Mouse (Mus musculus) midbrain, embryonic 16.5 days (tissue): Measurements from ENCODE around the gene Ccnd2. TPM values are rescaled to one million over a fixed set of nuclear protein-coding genes. Genes with fewer than 3 reads are reported as not detected.

Experiments used
- ATAC-seq: fragments of 200-750 bp; cut with Nextera tagmentation; 2 replicates; pipeline ENCODE4 v1.8.0; 2017; ENCODE audit warnings: moderate TSS enrichment
- H3K27ac ChIP-seq: fragments of 300-500 bp; sonication (generic); 2 replicates; pipeline ENCODE4 v1.5.1; 2014; ENCODE audit warnings: mild to moderate bottlenecking, low read length, mixed read lengths
- H3K27me3 ChIP-seq: fragments of 300-500 bp; sonication (generic); 2 replicates; pipeline ENCODE4 v1.6.1; 2014; ENCODE audit warnings: low read depth, low read length, mixed read lengths; ENCODE audit not compliant: control insufficient read depth, insufficient read depth
- H3K36me3 ChIP-seq: fragments of 300-500 bp; sonication (generic); 2 replicates; pipeline ENCODE4 v1.6.1; 2014; ENCODE audit warnings: mild to moderate bottlenecking, low read length, moderate library complexity, mixed read lengths; ENCODE audit not compliant: control insufficient read depth, insufficient read depth
- H3K4me1 ChIP-seq: fragments of 300-500 bp; sonication (generic); 2 replicates; pipeline ENCODE4 v1.6.1; 2014; ENCODE audit warnings: mild to moderate bottlenecking, low read length, mixed read lengths; ENCODE audit not compliant: control insufficient read depth, insufficient read depth
- H3K4me2 ChIP-seq: fragments of 300-500 bp; sonication (generic); 2 replicates; pipeline ENCODE4 v1.6.1; 2014; ENCODE audit warnings: mild to moderate bottlenecking, low read length, mixed read lengths
- H3K4me3 ChIP-seq: fragments of 300-500 bp; sonication (generic); 2 replicates; pipeline ENCODE4 v1.5.1; 2014; ENCODE audit warnings: low read depth, mild to moderate bottlenecking, low read length, moderate library complexity, mixed read lengths
- H3K9ac ChIP-seq: fragments of 300-500 bp; sonication (generic); 2 replicates; pipeline ENCODE4 v1.6.1; 2014; ENCODE audit warnings: low read depth, low read length, mixed read lengths
- H3K9me3 ChIP-seq: fragments of 300-500 bp; sonication (generic); replicated peaks from 2 replicates; pipeline ENCODE4 v1.6.1; 2014; ENCODE audit warnings: mild to moderate bottlenecking, low read length, mixed read lengths; ENCODE audit not compliant: control insufficient read depth, poor library complexity, severe bottlenecking
- WGBS: fragments of 180-500 bp; shearing (Covaris S2); extraction: QIAGEN DNeasy Blood & Tissue Kit; methylation state at CpG from one replicate; pipeline ENCODE4 v1.1.7; 2014; 5-methylcytosine and 5-hydroxymethylcytosine counted together
- polyA plus RNA-seq: library from polyadenylated mRNA; unstranded; fragments of >200 nt; fragmentation: Nextera tagmentation; extraction: Ambion mirVana; gene quantifications from 2 replicates; pipeline ENCODE4 v1.2.1, GENCODE M21; 2015

Ccnd2 gene
- polyA plus RNA-seq, 1 experiment from 2014 or later = 245 TPM

DNA sequence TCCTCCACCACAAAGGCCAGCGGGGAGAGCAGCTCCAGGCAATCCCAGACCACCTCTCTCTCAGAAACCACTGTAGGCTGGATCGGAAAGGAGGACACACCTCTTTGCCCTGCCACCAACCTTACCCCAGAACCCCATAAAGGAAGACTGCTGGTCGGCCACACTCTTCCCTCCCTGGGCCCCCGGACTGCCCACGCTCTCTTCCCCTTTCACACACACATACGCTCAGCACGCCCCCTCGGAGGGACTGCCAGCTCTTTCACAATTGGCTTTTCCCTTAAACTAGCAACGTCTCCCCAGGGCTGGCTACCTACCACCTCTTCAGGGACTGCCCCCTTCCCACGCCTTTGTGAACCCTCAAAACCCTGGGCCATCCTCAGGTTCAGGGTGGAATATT, 8.9 kb downstream of the Ccnd2 start:
- Histone ChIP-seq H3K4me2 (no peak overlapping the region), H3K4me3 (no peak overlapping the region), H3K9me3 (no peaks in the 10 kb centered on the region), H3K27ac (no peak overlapping the region), H3K4me1 (0 out of 2 replicates have a peak, but pooled peaks cover 2% of the 10 kb centered on the region), H3K36me3 (no peaks in the 10 kb centered on the region), H3K27me3 (peaks cover under 1% of the 10 kb centered on the region; the same call in 1 of the 2 replicates), H3K9ac (no peak overlapping the region)
- no peak for ATAC-seq
- WGBS = 84% methylated on average over 10 of the region's 10 CpGs

GRCm38 (mm10) chr6:127142154-127143123, 9.6 kb downstream of the Ccnd2 start:
- peak; percentile 49; the same call in 1 of the 2 replicates for ATAC-seq
- no peaks in the 10 kb centered on the region for H3K9me3 ChIP-seq
- H3K27me3 ChIP-seq = no peaks in the 10 kb centered on the region
- peak overlapping the region; percentile 23; the same call in 1 of the 2 replicates for H3K4me2 ChIP-seq
- no peaks in the 10 kb centered on the region for H3K36me3 ChIP-seq
- H3K4me1 ChIP-seq = 0 out of 2 replicates have a peak, but pooled peaks cover 2% of the 10 kb centered on the region
- WGBS = 23% methylated on average over 9 of the region's 10 CpGs
- no peak overlapping the region for H3K4me3 ChIP-seq
- no peak overlapping the region for H3K9ac ChIP-seq
- no peak overlapping the region for H3K27ac ChIP-seq

- no peaks in the 10 kb centered on the region for H3K36me3 ChIP-seq
- H3K4me1 ChIP-seq = peaks cover 5% of the 10 kb centered on the region
- no peaks in the 10 kb centered on the region for H3K27me3 ChIP-seq
- H3K9me3 ChIP-seq = no peaks in the 10 kb centered on the region
- no peak overlapping the region for H3K4me3 ChIP-seq
- no peak overlapping the region for H3K27ac ChIP-seq
- H3K9ac ChIP-seq = no peak overlapping the region
- no peak for ATAC-seq
- H3K4me2 ChIP-seq = no peak overlapping the region
- WGBS = 98% methylated on average over 11 of the region's 11 CpGs
Measured at GRCm38 (mm10) chr6:127138962-127139361, 13.0 kb downstream of the Ccnd2 start.

DNA sequence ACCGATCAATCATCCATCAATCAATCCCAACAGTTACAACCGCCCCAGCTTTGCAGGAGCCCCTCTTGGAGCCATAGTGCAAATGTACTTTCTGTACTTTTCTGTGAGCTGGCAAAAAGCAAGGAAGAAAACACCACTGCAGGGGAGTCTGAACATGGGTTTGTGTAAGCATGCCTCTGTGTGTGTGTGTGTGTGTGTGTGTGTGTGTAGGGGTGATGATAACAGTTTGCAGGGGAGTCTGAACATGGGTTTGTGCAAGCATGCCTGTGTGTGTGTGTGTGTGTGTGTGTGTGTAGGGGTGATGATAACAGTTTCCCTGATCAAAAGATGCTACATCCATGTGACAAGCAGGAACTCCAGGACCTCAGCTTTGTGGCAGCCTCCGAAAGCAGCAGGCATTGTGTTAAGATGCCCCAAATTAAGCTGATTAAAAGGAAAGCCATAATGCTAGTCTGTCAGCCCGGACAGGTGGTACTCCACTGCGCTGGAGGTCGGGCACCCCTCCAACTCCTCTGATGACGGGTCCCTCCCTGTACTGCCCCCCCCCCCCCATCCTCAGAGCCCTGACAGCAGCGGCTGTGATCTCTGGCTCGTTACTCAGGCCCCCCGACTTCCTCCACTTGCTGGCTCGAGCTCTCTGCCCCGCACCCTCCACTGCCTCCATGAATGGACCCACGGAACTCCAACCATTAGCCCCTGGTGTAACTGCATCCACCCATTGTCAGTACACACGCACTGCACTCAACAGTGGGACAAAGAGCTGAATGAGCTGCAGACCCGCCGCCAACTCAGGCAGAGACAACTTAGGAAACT, 18.4 kb downstream of the Ccnd2 start:
- Histone ChIP-seq H3K9ac (peak overlapping the region; percentile 49), H3K9me3 (no peaks in the 10 kb centered on the region), H3K27ac (peak overlapping the region; percentile 26; the same call in 1 of the 2 replicates), H3K36me3 (no peaks in the 10 kb centered on the region), H3K27me3 (no peaks in the 10 kb centered on the region), H3K4me2 (peak overlapping the region; percentile 60), H3K4me3 (peak overlapping the region; percentile 25), H3K4me1 (peaks cover 6% of the 10 kb centered on the region)
- 21% methylated on average over 12 of the region's 16 CpGs for WGBS
- peak; percentile 86 for ATAC-seq

DNA sequence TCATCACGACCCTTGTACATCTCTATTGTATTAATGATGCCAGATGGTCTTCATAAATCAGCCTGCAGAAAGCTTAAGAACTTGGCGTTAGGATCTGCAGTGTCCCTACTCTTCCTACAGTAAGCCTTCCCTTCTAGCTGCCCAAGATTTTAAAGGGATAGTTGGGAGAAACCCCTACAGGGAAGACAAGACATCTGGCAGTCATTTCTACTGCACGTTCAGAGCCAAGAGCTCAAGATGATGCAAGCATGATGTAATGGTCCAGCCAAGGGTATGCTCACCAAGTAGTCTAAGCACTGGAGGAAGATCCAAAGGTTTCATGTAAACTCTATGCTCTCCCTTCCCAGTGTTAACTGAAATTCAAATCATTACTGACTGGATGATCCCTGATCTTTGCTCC, 19.3 kb downstream of the Ccnd2 start:
- WGBS = 70% methylated on average over 3 of the region's 3 CpGs
- H3K36me3 ChIP-seq = no peaks in the 10 kb centered on the region

GRCm38 (mm10) chr6:127131946-127132345, 20.0 kb downstream of the Ccnd2 start:
- Histone ChIP-seq H3K4me3 (no peak overlapping the region), H3K9ac (no peak overlapping the region), H3K4me1 (peaks cover 6% of the 10 kb centered on the region), H3K4me2 (no peak overlapping the region), H3K27ac (no peak overlapping the region), H3K9me3 (no peaks in the 10 kb centered on the region), H3K36me3 (no peaks in the 10 kb centered on the region), H3K27me3 (no peaks in the 10 kb centered on the region)
- ATAC-seq = no peak
- 81% methylated on average over 3 of the region's 3 CpGs for WGBS

More for the DNA sequence above, 19.3 kb downstream of the Ccnd2 start:
- Histone ChIP-seq H3K27me3 (no peaks in the 10 kb centered on the region), H3K4me2 (no peak overlapping the region), H3K4me3 (no peak overlapping the region), H3K9ac (no peak overlapping the region), H3K27ac (no peak overlapping the region), H3K4me1 (peaks cover 6% of the 10 kb centered on the region), H3K9me3 (no peaks in the 10 kb centered on the region)
- no peak for ATAC-seq

GRCm38 (mm10) chr6:127130377-127130776, 21.6 kb downstream of the Ccnd2 start:
- Histone ChIP-seq H3K27ac (no peak overlapping the region), H3K36me3 (no peaks in the 10 kb centered on the region), H3K4me1 (peaks cover 6% of the 10 kb centered on the region), H3K9me3 (no peaks in the 10 kb centered on the region), H3K4me2 (0 out of 2 replicates have a peak overlapping the region, but pooled peaks have one; percentile 9), H3K9ac (0 out of 2 replicates have a peak overlapping the region, but pooled peaks have one; percentile 3), H3K4me3 (no peak overlapping the region), H3K27me3 (no peaks in the 10 kb centered on the region)
- no peak for ATAC-seq
- WGBS = 51% methylated on average over 13 of the region's 13 CpGs

DNA sequence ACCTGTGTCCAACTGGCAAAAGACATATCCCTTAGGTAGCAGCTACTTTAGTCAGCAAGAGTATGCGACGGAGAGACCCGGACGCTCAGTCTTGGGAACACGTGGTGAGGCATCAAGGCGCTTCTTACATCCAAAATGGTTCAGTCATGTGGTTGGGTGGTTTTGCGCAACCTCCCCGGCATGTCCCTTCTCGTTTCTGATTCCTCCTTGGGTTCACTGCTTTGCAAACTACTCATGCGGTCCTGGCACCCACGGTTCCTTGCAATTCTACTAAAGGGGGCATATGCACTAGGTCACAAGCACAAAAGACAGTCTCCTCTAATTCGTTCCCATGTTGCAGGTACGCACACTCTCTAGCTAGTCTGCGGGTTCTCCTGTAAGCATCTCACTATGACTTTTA, 22.3 kb downstream of the Ccnd2 start:
- Histone ChIP-seq H3K9ac (no peak overlapping the region), H3K4me2 (no peak overlapping the region), H3K9me3 (no peaks in the 10 kb centered on the region), H3K36me3 (no peaks in the 10 kb centered on the region), H3K4me3 (no peak overlapping the region), H3K27me3 (no peaks in the 10 kb centered on the region), H3K27ac (no peak overlapping the region), H3K4me1 (peaks cover 6% of the 10 kb centered on the region)
- 94% methylated on average over 14 of the region's 14 CpGs for WGBS
- no peak for ATAC-seq
